In genomic region chr11:52333616-52334015, GRCm38 (mm10) we compare ENCODE assay signal across 8 mouse cellular contexts. TPM values are rescaled to one million over a fixed set of nuclear protein-coding genes. Genes with fewer than 3 reads are reported as not detected.
DNase-seq lines count a peak whose midpoint lies in the region; ATAC-seq and TF ChIP-seq lines count a peak whose summit lies in the region.

No protein-coding gene starts in this region.

- no peak overlapping the region for H3ac ChIP-seq in C2C12 (ENCODE audit: control insufficient read depth, insufficient read length, low read depth)

- ATAC-seq in frontal cortex, adult (ENCODE audit: low TSS enrichment): peak; percentile 45
- ATAC-seq in megakaryocyte, adult 5-6 weeks (ENCODE audit: poor library complexity, severe bottlenecking): no peak

- no peak overlapping the region for H3K27ac ChIP-seq in limb, embryonic 10.5 days

- DNase-seq in frontal cortex, postnatal 25 days (ENCODE audit: low spot score in 2 of 2): no peak
- DNase-seq in cerebellum, postnatal 10 days: peak; percentile 95 to 97
- peak; percentile 27 to 34 for DNase-seq in heart, postnatal 36 days
- peak; percentile 91 for DNase-seq in left cerebral cortex, postnatal 4 days
- DNase-seq in limb, embryonic 10.5 days (ENCODE audit: low spot score): no peak

- no peaks in the 10 kb centered on the region for H3K79me3 ChIP-seq in C2C12 (ENCODE audit: low read depth)

- 92% methylated on average over 13 of the region's 13 CpGs for WGBS in limb, embryonic 10.5 days

- no peak for TF ChIP-seq CTCF in C2C12 (IDR thresholded peaks at IDR 0.05; ENCODE audit: control insufficient read depth, insufficient read depth, insufficient read length)

- intact Hi-C loops in heart, postnatal 36 days (cut with DNase I): no loop called here
- intact Hi-C loops in left cerebral cortex, postnatal 4 days (cut with DNase I): no loop called here

- no peak overlapping the region for H3K4me3 ChIP-seq in C2C12 (ENCODE audit: insufficient read depth, poor library complexity, severe bottlenecking)
- no peak overlapping the region for H3K4me3 ChIP-seq in limb, embryonic 10.5 days

- H3K9me3 ChIP-seq in limb, embryonic 10.5 days (replicated peaks): no peaks in the 10 kb centered on the region

- H3K79me2 ChIP-seq in C2C12 (ENCODE audit: control insufficient read depth, insufficient read depth): no peaks in the 10 kb centered on the region

- no peaks in the 10 kb centered on the region for H3K27me3 ChIP-seq in C2C12 (ENCODE audit: control insufficient read depth, insufficient read depth, insufficient read length)
- H3K27me3 ChIP-seq in limb, embryonic 10.5 days (ENCODE audit: low read depth, poor library complexity, severe bottlenecking): no peaks in the 10 kb centered on the region

- peaks cover 11% of the 10 kb centered on the region for H3K4me1 ChIP-seq in limb, embryonic 10.5 days

- H3K36me3 ChIP-seq in C2C12 (ENCODE audit: control insufficient read depth, insufficient read depth): no peaks in the 10 kb centered on the region
- H3K36me3 ChIP-seq in limb, embryonic 10.5 days: no peaks in the 10 kb centered on the region

TF ChIP-seq in C2C12, 6 proteins besides CTCF, POLR2A, EP300 and RAD21:
- TF ChIP-seq MAX (IDR thresholded peaks at IDR 0.05) (peak; percentile 97), FOSL1 (IDR thresholded peaks at IDR 0.05; ENCODE audit: insufficient read depth, low read length, poor library complexity, severe bottlenecking) (peak; percentile 95), MYOG (IDR thresholded peaks at IDR 0.05; ENCODE audit: control insufficient read depth, extremely low read depth, insufficient read length) (no peak)

RNA-seq across cellular contexts. Expression of gene Vdac1, which starts 27.0 kb away (rescaled TPM):
- 296 TPM for polyA plus RNA-seq in C2C12 (2012; fragmentation: generic; extraction: Trizol)
- total RNA-seq in heart, postnatal 36 days (2021): 1,000 to 10,000 TPM; 1,074 to 1,088 TPM
- total RNA-seq in left cerebral cortex, postnatal 4 days (2021): 100 to 1,000 TPM; 438 to 456 TPM
- polyA plus RNA-seq in limb, embryonic 10.5 days (2016; fragmentation: Nextera tagmentation; extraction: Ambion mirVana): 203 and 211 TPM in 2 replicates
- total RNA-seq in megakaryocyte, adult 5-6 weeks (2015): 71.2 and 74.6 TPM in 2 replicates
- 116 and 128 TPM in 2 replicates for total RNA-seq in megakaryocyte, adult 5-6 weeks (2017)

RNA-seq across cellular contexts. Expression of gene Tcf7, which starts 50.8 kb away (rescaled TPM):
- 25.3 TPM for polyA plus RNA-seq in C2C12 (2012; fragmentation: generic; extraction: Trizol)
- total RNA-seq in heart, postnatal 36 days (2021): 1 to 10 TPM in 1 of 2 experiments, under 1 TPM in 1; 0.65 to 1.2 TPM
- 1 to 10 TPM; 6.9 to 7.3 TPM for total RNA-seq in left cerebral cortex, postnatal 4 days (2021)
- polyA plus RNA-seq in limb, embryonic 10.5 days (2016; fragmentation: Nextera tagmentation; extraction: Ambion mirVana): 24.4 and 41.7 TPM in 2 replicates
- total RNA-seq in megakaryocyte, adult 5-6 weeks (2015): 6.9 and 9.4 TPM in 2 replicates
- 1.2 and 1.8 TPM in 2 replicates for total RNA-seq in megakaryocyte, adult 5-6 weeks (2017)

Comparison
In these comparisons a context has a peak if more than half of its experiments do, and no peak if none do; other contexts are left out.
1. DNase-seq: peak in cerebellum, postnatal 10 days (2 of 2), heart, postnatal 36 days (2 of 2) and left cerebral cortex, postnatal 4 days (single experiment); none in frontal cortex, postnatal 25 days (0 of 2) and limb, embryonic 10.5 days (single experiment).